Mouse (Mus musculus) neural tube, embryonic 14.5 days (tissue): ENCODE measurements around the gene Platr25. TPM values are rescaled to one million over a fixed set of nuclear protein-coding genes. Genes with fewer than 3 reads are reported as not detected.
"Not testable (repeated sequence)": the region's sequence is repeated elsewhere in the genome, so short reads cannot be mapped to it uniquely, and the experiment has no call there.

Experiments
- ATAC-seq: fragments of 200-750 bp; cut with Nextera tagmentation; 2 replicates; pipeline ENCODE4 v1.8.0; 2017; ENCODE audit warnings: low read depth, mild to moderate bottlenecking, moderate TSS enrichment, moderate library complexity
- H3K27ac ChIP-seq: fragments of 300-500 bp; sonication (generic); 2 replicates; pipeline ENCODE4 v1.5.1; 2014; ENCODE audit warnings: low read depth, mild to moderate bottlenecking, control low read depth, low read length, moderate library complexity, mixed read lengths
- H3K27me3 ChIP-seq: fragments of 300-500 bp; sonication (generic); 2 replicates; pipeline ENCODE4 v1.6.1; 2014; ENCODE audit warnings: low read length; ENCODE audit not compliant: control insufficient read depth, insufficient read depth
- H3K36me3 ChIP-seq: fragments of 300-500 bp; sonication (generic); 2 replicates; pipeline ENCODE4 v1.6.1; 2014; ENCODE audit warnings: low read length, mixed read lengths; ENCODE audit not compliant: control insufficient read depth, insufficient read depth
- H3K4me1 ChIP-seq: fragments of 300-500 bp; sonication (generic); 2 replicates; pipeline ENCODE4 v1.6.1; 2014; ENCODE audit warnings: low read length; ENCODE audit not compliant: control insufficient read depth, insufficient read depth
- H3K4me2 ChIP-seq: fragments of 300-500 bp; sonication (generic); 2 replicates; pipeline ENCODE4 v1.6.1; 2014; ENCODE audit warnings: mild to moderate bottlenecking, low read depth, low read length, control low read depth
- H3K4me3 ChIP-seq: fragments of 300-500 bp; sonication (generic); 2 replicates; pipeline ENCODE4 v1.5.1; 2014; ENCODE audit warnings: low read depth, low read length, control low read depth, mixed read lengths
- H3K9ac ChIP-seq: fragments of 300-500 bp; sonication (generic); replicated peaks from 2 replicates; pipeline ENCODE4 v1.6.1; 2014; ENCODE audit warnings: low read depth, mild to moderate bottlenecking, control low read depth, low read length, mixed read lengths
- H3K9me3 ChIP-seq: fragments of 300-500 bp; sonication (generic); 2 replicates; pipeline ENCODE4 v1.6.1; 2016; ENCODE audit warnings: low read length; ENCODE audit not compliant: control insufficient read depth
- WGBS: fragments of 180-500 bp; shearing (Covaris S2); extraction: QIAGEN DNeasy Blood & Tissue Kit; methylation state at CpG from one replicate; pipeline ENCODE4 v1.1.7; 2014; 5-methylcytosine and 5-hydroxymethylcytosine counted together
- microRNA counts: library from miRNA; unstranded; fragments of <30 nt; microRNA quantifications from one replicate; lab custom pipeline; 2016
- microRNA-seq: library from miRNA; unstranded; fragments of <30 nt; microRNA quantifications from one replicate; pipeline ENCODE4, GENCODE M21; 2016
- polyA plus RNA-seq: library from polyadenylated mRNA; unstranded; fragments of >200 nt; fragmentation: Nextera tagmentation; extraction: Ambion mirVana; gene quantifications from 2 replicates; pipeline ENCODE4 v1.2.1, GENCODE M21; 2014

Platr25 gene
- polyA plus RNA-seq, 1 experiment from 2014 or later = 44.9 TPM

DNA sequence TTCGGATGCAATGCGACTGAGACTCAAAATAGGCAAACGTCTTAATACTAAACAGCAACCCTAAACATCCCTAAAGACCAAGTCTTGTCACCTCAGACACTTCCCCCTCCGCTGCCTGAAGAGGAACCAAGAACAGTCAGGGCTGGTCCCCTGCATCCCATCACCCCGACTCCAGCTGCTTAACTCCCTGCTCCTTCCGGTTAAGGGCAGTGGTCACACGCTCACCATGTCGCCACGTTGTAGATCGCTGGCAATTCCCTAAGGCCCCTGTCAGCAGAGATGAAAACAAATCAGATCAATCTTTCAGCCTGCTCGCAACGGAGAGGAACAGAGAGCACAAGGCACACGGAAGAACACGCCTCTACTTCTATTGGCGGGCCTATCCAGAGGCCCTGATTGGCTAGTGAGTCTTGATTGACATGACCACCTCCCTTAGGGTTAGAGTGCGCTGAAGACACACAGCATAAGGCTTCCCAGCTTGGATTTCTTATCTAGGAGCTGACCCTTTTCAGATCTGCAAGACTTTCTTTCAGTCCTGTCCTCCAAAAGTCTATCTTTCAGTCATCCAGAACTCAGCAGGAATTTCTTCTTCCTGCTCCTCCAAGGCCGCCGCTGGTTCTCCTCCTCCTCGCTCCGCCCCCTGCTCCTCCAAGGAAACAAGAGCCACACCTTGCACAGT, 75.8 kb downstream of the Platr25 start:
- H3K4me1 ChIP-seq, H3K27me3 ChIP-seq, H3K27ac ChIP-seq, H3K36me3 ChIP-seq, H3K9me3 ChIP-seq: not testable (repeated sequence)
- H3K9ac ChIP-seq = peak overlapping the region; percentile 46
- H3K4me2 ChIP-seq = peak overlapping the region; percentile 48
- under 1% methylated on average over 17 of the region's 20 CpGs for WGBS
- peak overlapping the region; percentile 38 for H3K4me3 ChIP-seq
- ATAC-seq = peak; percentile 100

DNA sequence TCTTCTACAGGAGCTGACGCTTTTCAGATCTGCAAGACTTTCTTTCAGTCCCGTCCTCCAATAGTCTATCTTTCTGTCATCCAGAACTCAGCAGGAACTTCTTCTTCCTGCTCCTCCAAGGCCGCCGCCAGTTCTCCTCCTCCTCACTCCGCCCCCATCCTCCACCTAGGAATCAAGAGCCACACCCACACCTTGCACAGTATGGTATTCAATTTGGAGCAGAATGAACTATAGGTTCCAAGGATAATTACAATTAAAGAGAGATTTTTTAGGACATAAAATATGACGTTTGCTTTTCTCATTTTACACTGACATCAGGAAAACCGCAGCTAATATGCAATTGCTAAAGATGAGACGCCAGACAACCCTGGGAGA, 107.2 kb downstream of the Platr25 start:
- Histone ChIP-seq H3K27me3 (no peaks in the 10 kb centered on the region), H3K36me3 (no peaks in the 10 kb centered on the region), H3K4me1 (no peaks in the 10 kb centered on the region), H3K9ac (peak overlapping the region; percentile 53), H3K4me3 (peak overlapping the region; percentile 51), H3K9me3 (no peaks in the 10 kb centered on the region; the same call in 1 of the 2 replicates), H3K27ac (no peak overlapping the region), H3K4me2 (peak overlapping the region; percentile 38)
- ATAC-seq = peak; percentile 95
- WGBS = 22% methylated on average over 8 of the region's 8 CpGs

DNA sequence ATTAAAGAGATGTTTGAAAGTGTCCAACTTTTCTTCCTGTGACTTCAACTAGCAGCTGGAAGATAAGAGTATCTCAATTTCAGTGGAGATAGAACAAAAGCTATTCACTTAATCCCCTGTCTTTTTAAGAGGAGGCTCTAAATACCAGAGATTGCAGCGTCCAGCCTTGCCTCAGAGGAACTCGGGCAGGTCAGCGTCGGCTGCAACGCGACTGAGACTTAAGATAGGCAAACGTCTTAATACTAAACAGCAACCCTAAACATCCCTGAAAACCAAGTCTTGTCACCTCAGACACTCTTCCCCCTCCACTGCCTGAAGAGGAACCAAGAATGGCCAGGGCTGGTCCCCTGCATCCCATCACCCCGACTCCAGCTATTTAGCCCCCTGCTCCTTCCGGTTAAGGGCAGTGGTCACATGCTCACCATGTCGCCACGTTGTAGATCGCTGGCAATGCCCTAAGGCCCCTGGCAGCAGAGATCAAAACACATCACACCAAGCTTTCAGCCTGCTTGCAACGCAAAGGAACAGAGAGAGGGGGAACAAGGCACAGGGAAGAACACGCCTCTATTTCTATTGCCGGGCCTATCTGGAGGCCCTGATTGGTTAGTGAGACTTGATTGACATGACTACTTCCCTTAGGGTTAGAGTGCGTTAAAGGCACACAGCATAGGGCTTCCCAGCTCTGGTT, 107.7 kb downstream of the Platr25 start:
- H3K4me1 ChIP-seq = not testable (repeated sequence)

DNA sequence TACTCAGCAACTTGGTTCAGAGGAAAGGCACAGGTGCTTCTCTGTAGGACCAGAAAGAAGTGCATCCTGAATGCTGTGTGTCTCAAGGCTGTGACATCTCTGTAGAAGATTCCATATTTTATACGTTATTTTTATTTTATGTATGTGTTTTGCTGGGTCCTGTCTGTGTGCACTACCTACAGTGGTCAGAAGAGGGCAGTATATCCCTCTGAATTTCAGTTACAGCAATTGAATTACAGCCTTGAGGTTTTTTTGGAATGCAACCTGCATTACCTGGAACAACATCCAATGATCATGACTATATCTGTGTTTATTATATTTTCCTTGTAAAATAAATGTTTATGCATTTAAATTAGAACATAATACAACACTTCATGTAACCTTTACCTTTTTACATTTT, 133.4 kb downstream of the Platr25 start:
- not testable (repeated sequence) for H3K4me1 ChIP-seq, H3K27me3 ChIP-seq, H3K27ac ChIP-seq, H3K4me3 ChIP-seq, H3K9ac ChIP-seq, H3K9me3 ChIP-seq, H3K4me2 ChIP-seq, H3K36me3 ChIP-seq, ATAC-seq
- WGBS = 47% methylated on average over 1 of the region's 1 CpGs

More for the DNA sequence above, 107.7 kb downstream of the Platr25 start:
- peak overlapping the region; percentile 51 for H3K4me3 ChIP-seq
- H3K9ac ChIP-seq = peak overlapping the region; percentile 53
- H3K4me2 ChIP-seq = peak overlapping the region; percentile 38
- H3K9me3 ChIP-seq, H3K36me3 ChIP-seq, H3K27me3 ChIP-seq: not testable (repeated sequence)
- H3K27ac ChIP-seq = peak overlapping the region; percentile 34; the same call in 1 of the 2 replicates
- ATAC-seq = peak; percentile 100
- WGBS = 3% methylated on average over 16 of the region's 16 CpGs

DNA sequence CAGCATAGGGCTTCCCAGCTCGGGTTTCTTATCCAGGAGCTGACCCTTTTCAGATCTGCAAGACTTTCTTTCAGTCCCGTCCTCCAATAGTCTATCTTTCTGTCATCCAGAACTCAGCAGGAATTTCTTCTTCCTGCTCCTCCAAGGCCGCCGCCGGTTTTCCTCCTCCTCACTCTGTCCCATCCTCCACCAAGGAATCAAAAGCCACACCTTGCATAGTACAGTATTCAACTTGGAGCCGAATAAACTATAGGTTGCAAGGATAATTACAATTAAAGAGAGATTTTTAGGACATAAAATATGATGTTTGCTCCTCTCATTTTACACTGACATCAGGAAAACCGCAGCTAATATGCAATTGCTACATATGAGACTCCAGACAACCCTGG, 136.2 kb downstream of the Platr25 start:
- 11% methylated on average over 7 of the region's 7 CpGs for WGBS
- H3K4me3 ChIP-seq = peak overlapping the region; percentile 41

DNA sequence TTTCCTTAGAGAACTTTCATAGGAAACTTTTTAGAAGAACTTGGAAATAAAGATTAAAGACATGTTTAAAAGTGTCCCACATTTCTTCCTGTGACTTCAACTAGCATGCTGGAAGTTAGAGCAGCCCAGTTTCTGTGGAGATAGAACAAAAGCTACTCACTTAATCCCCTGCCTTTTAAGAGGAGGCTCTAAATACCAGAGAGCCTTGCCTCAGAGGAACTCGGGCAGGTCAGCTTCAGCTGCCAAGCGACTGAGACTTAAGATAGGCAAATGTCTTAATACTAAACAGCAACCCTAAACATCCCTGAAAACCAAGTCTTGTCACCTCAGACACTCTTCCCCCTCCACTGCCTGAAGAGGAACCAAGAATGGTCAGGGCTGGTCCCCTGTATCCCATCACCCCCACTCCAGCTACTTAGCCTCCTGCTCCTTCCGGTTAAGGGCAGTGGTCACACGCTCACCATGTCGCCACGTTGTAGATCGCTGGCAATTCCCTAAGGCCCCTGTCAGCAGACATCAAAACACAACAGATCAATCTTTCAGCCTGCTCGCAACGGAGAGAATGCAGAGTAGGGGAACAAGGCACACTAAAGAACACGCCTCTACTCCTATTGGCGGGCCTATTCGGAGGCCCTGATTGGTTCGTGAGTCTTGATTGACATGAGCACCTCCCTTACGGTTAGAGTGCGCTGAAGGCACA, 136.8 kb downstream of the Platr25 start, which contains the start of gene 6720489N17Rik:
TSS of gene 6720489N17Rik (minus strand) at position 606 of the 700 bp plus-strand sequence.
- ATAC-seq = peak; percentile 100
- H3K27me3 ChIP-seq, H3K4me1 ChIP-seq, H3K27ac ChIP-seq, H3K9me3 ChIP-seq, H3K36me3 ChIP-seq: not testable (repeated sequence)
- Histone ChIP-seq H3K4me2 (peak within 1 kb of the TSS; percentile 53), H3K9ac (peak within 1 kb of the TSS; percentile 52; the same call in 1 of the 2 replicates), H3K4me3 (peak within 1 kb of the TSS; percentile 41)
- WGBS = under 1% methylated on average over 15 of the region's 15 CpGs

More for the DNA sequence above, 136.2 kb downstream of the Platr25 start:
- H3K9me3 ChIP-seq, H3K9ac ChIP-seq, H3K36me3 ChIP-seq, H3K27me3 ChIP-seq, H3K27ac ChIP-seq, H3K4me1 ChIP-seq: not testable (repeated sequence)
- peak; percentile 90 for ATAC-seq
- peak overlapping the region; percentile 53 for H3K4me2 ChIP-seq

MicroRNAs within 50 kb of the gene (microRNA counts, 519-probe panel; counts per million panel counts)
- not detected for microRNA mmu-miR-713 (lab: Ali Mortazavi, UCI)

Small RNA genes within 50 kb of the gene (microRNA-seq; reads per million reads assigned to microRNA genes)
- gene Gm24020 = not detected
- gene Gm24588 = not detected
- not detected for gene Mir713

Other genes with a start within 250 kb of the Platr25 start
- not detected in 2 replicates for gene Zfp935, start 202.2 kb downstream of the Platr25 start, polyA plus RNA-seq
- gene Zfp934, start 189.5 kb downstream of the Platr25 start, polyA plus RNA-seq = 13.0 and 13.5 TPM in 2 replicates
- gene 6720489N17Rik, start 136.5 kb downstream of the Platr25 start, polyA plus RNA-seq = 7.3 and 9.2 TPM in 2 replicates
- gene Gm5141, start 25.1 kb upstream of the Platr25 start, polyA plus RNA-seq = 10.3 and 11.7 TPM in 2 replicates
- 0.19 and 0.55 TPM in 2 replicates for gene Fbp2, start 97.7 kb upstream of the Platr25 start, polyA plus RNA-seq
- 0.27 and 0.68 TPM in 2 replicates for gene Fbp1, start 127.6 kb upstream of the Platr25 start, polyA plus RNA-seq
- 28.8 and 60.2 TPM in 2 replicates for gene 2010111I01Rik, start 204.2 kb upstream of the Platr25 start, polyA plus RNA-seq